11 mouse cellular contexts compared by ENCODE assay signal in genomic region chr4:142876151-142876550, GRCm38 (mm10).
"Had no signal": no experiment of that assay in that cellular context is flagged by ENCODE, and none has a peak within 500 bp of the region (broad histone marks: within the 10 kb centered on the region; RNA-seq: fewer than 3 reads in every experiment).

No protein-coding gene starts in this region.

- H3K9me3 ChIP-seq: limb, embryonic 12.5 days; lung, embryonic 15.5 days had no signal

- H3K36me3 ChIP-seq: limb, embryonic 12.5 days; liver, embryonic 13.5 days; lung, embryonic 15.5 days had no signal

- H3K9ac ChIP-seq: limb, embryonic 12.5 days; liver, embryonic 13.5 days; liver, postnatal 0 days; lung, embryonic 15.5 days had no signal

- H3K27me3 ChIP-seq: limb, embryonic 12.5 days; liver, embryonic 13.5 days; lung, embryonic 15.5 days had no signal

- DNase-seq: kidney, postnatal 14 days; liver; liver, embryonic 13.5 days; liver, postnatal 0 days; midbrain, embryonic 14.5 days; right cerebral cortex, adult 18-20 months; right cerebral cortex, postnatal 25 days; thymus, postnatal 36 days had no signal

- H3K4me3 ChIP-seq: left cerebral cortex, adult 2 months; limb, embryonic 12.5 days; liver, embryonic 13.5 days; lung, embryonic 15.5 days had no signal

- ATAC-seq: liver, postnatal 0 days had no signal

- H3K4me1 ChIP-seq: liver, embryonic 13.5 days; lung, embryonic 15.5 days had no signal

- H3K4me2 ChIP-seq: limb, embryonic 12.5 days; liver, embryonic 13.5 days; lung, embryonic 15.5 days had no signal

- H3K27ac ChIP-seq: left cerebral cortex, adult 2 months; limb, embryonic 12.5 days; liver, embryonic 13.5 days; lung, embryonic 15.5 days had no signal
